Mouse (Mus musculus) left cerebral cortex, postnatal 25 days (tissue): ENCODE results near the gene Aplf. TPM values are rescaled to one million over a fixed set of nuclear protein-coding genes. Genes with fewer than 3 reads are reported as not detected.

Source experiments
- total RNA-seq, 2 experiments: library from RNA; stranded (reverse); gene quantifications; 2 replicates each; pipeline ENCODE4 v1.2.3; 2021

Aplf gene
- total RNA-seq, 2 experiments from 2014 or later = 7.9 to 8.1 TPM

Other genes starting within 250 kb of the Aplf start
- not detected for gene Bmp10, start 243.2 kb downstream of the Aplf start, total RNA-seq
- gene Arhgap25, start 138.9 kb downstream of the Aplf start, total RNA-seq = 10 to 100 TPM in 1 of 2 experiments, 1 to 10 TPM in 1; 7.3 to 10.7 TPM
- under 1 TPM; 0.16 to 0.23 TPM for gene Prokr1, start 81.5 kb downstream of the Aplf start, total RNA-seq
- 1 to 10 TPM; 3.4 to 4.5 TPM for gene Efcc1, start 58.7 kb upstream of the Aplf start, total RNA-seq
- 1 to 10 TPM in 1 of 2 experiments, under 1 TPM in 1; 0.92 to 1.1 TPM for gene Gp9, start 105.9 kb upstream of the Aplf start, total RNA-seq
- gene Rab43, start 140.0 kb upstream of the Aplf start, total RNA-seq = 10 to 100 TPM; 18.6 to 19.8 TPM
- gene Gm45140, start 163.6 kb upstream of the Aplf start, total RNA-seq = 1 to 10 TPM; 1.4 to 1.9 TPM
- 10 to 100 TPM; 27.6 to 31.2 TPM for gene Isy1, start 166.6 kb upstream of the Aplf start, total RNA-seq
- gene Cnbp, start 178.9 kb upstream of the Aplf start, total RNA-seq = 100 to 1,000 TPM; 250 to 258 TPM
- 100 to 1,000 TPM; 212 to 218 TPM for gene Copg1, start 215.6 kb upstream of the Aplf start, total RNA-seq
- 10 to 100 TPM; 25.8 to 27.8 TPM for gene Hmces, start 241.7 kb upstream of the Aplf start, total RNA-seq